Mouse (Mus musculus) heart, postnatal 0 days (tissue): ENCODE measurements at regions not wholly inside any gene's neighbourhood (a gene's known extent, or its start where the extent isn't known, plus 50 kb on each side); places are given as distances from the start of the nearest gene placed in this dataset.

ENCODE experiments used
- CTCF ChIP-seq: IDR thresholded peaks from 2 replicates; pipeline ENCODE4 v1.5.1; 2016; ENCODE audit warnings: antibody characterized with exemption, control low read depth, low read depth
- EP300 ChIP-seq: IDR thresholded peaks from 2 replicates; pipeline ENCODE4 v1.6.1; 2016; ENCODE audit warnings: antibody characterized with exemption, low read depth

DNA sequence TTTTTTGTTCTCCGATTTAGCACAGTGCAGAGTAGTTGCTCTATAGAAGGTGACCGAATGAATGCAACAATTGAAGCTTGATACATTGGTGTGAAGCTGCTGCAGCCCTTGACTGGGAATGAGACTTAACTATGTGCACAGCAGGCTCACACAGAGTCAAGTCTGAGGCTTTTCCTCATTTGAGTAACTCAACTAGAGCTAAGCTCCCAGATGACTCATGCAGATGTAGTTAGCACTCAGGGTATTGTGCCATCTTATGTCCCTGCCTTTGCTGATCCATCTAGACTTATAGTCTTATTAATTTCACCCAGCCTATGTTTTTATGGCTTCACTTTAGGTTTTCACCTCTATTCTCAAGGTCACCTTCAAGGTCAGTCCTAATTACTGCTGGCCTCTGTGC lies 152.8 kb upstream of the Pgrmc2 start:
- TF ChIP-seq EP300 (no peak), CTCF (no peak)
